Mouse (Mus musculus): Measurements from ENCODE around the gene Tsacc. TPM values are rescaled to one million over a fixed set of nuclear protein-coding genes. Genes with fewer than 3 reads are reported as not detected.

Tsacc gene
- polyA plus RNA-seq, 1 experiment from 2014 or later, result 12.2 TPM

- no peaks in the 10 kb centered on the region for H3K9me3 ChIP-seq (ENCODE audit: control insufficient read depth, low read length)
- no peaks in the 10 kb centered on the region for H3K36me3 ChIP-seq (ENCODE audit: control insufficient read depth, insufficient read depth, low read length)
- H3K4me1 ChIP-seq (ENCODE audit: control insufficient read depth in 2 of 2, insufficient read depth in 2 of 2, low read length in 2 of 2), result peaks cover 0 to 4% of the 10 kb centered on the region in 2 experiments; a peak in 3 of 4 replicates
- WGBS, result 20% methylated on average over 13 of the region's 13 CpGs
- H3K4me2 ChIP-seq (ENCODE audit: low read length), result no peak overlapping the region
- no peak overlapping the region for H3K9ac ChIP-seq (ENCODE audit: low read length)
- peaks cover 59% of the 10 kb centered on the region for H3K27me3 ChIP-seq (ENCODE audit: control insufficient read depth, insufficient read depth, low read length)
- no peak overlapping the region for H3K27ac ChIP-seq (replicated peaks in 1 of 2; ENCODE audit: control insufficient read depth in 1 of 2, insufficient read depth in 1 of 2, low read depth in 2 of 2, low read length in 2 of 2)
- ATAC-seq (ENCODE audit: insufficient number of reproducible peaks, insufficient read depth, low FRiP score, low read depth), result no peak
- no peak overlapping the region for H3K4me3 ChIP-seq (ENCODE audit: control insufficient read depth in 1 of 2, insufficient read depth in 1 of 2, low read depth in 1 of 2, low read length in 2 of 2)
Measured at GRCm38 (mm10) chr3:88245811-88246210, 51.0 kb downstream of the Tsacc start.

GRCm38 (mm10) chr3:88244071-88244470 lies 52.7 kb downstream of the Tsacc start:
- WGBS, result 8% methylated on average over 2 of the region's 2 CpGs
- ATAC-seq (ENCODE audit: insufficient number of reproducible peaks, insufficient read depth, low FRiP score, low read depth), result no peak

DNA sequence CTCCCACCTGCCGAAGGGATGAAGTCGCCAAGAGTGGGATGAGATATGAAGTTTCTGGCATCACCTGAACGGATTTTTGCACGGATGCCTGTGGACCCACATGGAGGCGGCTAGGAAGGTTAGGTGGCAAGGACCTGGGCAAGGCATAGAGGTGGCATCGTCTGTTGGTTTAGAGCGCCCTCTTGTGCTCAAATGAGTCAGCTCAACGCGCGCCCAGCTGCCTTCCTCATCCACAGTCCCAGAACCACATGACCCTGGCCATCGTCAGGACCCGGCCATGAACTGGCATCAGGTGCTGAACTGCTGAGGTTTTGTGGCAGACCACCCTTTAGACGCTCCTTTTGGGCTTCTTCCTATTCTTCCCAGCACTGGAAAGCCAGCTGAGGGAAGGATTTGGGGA lies 54.3 kb downstream of the Tsacc start:
- H3K4me3 ChIP-seq (ENCODE audit: control insufficient read depth in 1 of 2, insufficient read depth in 1 of 2, low read depth in 1 of 2, low read length in 2 of 2), result no peak overlapping the region
- H3K4me2 ChIP-seq (ENCODE audit: low read length), result no peak overlapping the region
- no peak overlapping the region for H3K27ac ChIP-seq (replicated peaks in 1 of 2; ENCODE audit: control insufficient read depth in 1 of 2, insufficient read depth in 1 of 2, low read depth in 2 of 2, low read length in 2 of 2)
- H3K4me1 ChIP-seq (ENCODE audit: control insufficient read depth in 2 of 2, insufficient read depth in 2 of 2, low read length in 2 of 2), result peaks cover 0 to 6% of the 10 kb centered on the region in 2 experiments; a peak in 3 of 4 replicates
- H3K36me3 ChIP-seq (ENCODE audit: control insufficient read depth, insufficient read depth, low read length), result no peaks in the 10 kb centered on the region
- H3K9me3 ChIP-seq (ENCODE audit: control insufficient read depth, low read length), result no peaks in the 10 kb centered on the region
- no peak overlapping the region for H3K9ac ChIP-seq (ENCODE audit: low read length)
- WGBS, result 2% methylated on average over 13 of the region's 13 CpGs
- no peak; the same call in 1 of the 2 replicates for ATAC-seq (ENCODE audit: insufficient number of reproducible peaks, insufficient read depth, low FRiP score, low read depth)
- peaks cover 92% of the 10 kb centered on the region for H3K27me3 ChIP-seq (ENCODE audit: control insufficient read depth, insufficient read depth, low read length)

More at GRCm38 (mm10) chr3:88244071-88244470, 52.7 kb downstream of the Tsacc start:
- no peaks in the 10 kb centered on the region for H3K36me3 ChIP-seq (ENCODE audit: control insufficient read depth, insufficient read depth, low read length)
- no peak overlapping the region for H3K4me3 ChIP-seq (ENCODE audit: control insufficient read depth in 1 of 2, insufficient read depth in 1 of 2, low read depth in 1 of 2, low read length in 2 of 2)
- H3K4me2 ChIP-seq (ENCODE audit: low read length), result no peak overlapping the region
- H3K27me3 ChIP-seq (ENCODE audit: control insufficient read depth, insufficient read depth, low read length), result peaks cover 76% of the 10 kb centered on the region
- peaks cover 0 to 6% of the 10 kb centered on the region in 2 experiments; a peak in 3 of 4 replicates for H3K4me1 ChIP-seq (ENCODE audit: control insufficient read depth in 2 of 2, insufficient read depth in 2 of 2, low read length in 2 of 2)
- no peaks in the 10 kb centered on the region for H3K9me3 ChIP-seq (ENCODE audit: control insufficient read depth, low read length)
- no peak overlapping the region for H3K27ac ChIP-seq (replicated peaks in 1 of 2; ENCODE audit: control insufficient read depth in 1 of 2, insufficient read depth in 1 of 2, low read depth in 2 of 2, low read length in 2 of 2)
- no peak overlapping the region for H3K9ac ChIP-seq (ENCODE audit: low read length)

DNA sequence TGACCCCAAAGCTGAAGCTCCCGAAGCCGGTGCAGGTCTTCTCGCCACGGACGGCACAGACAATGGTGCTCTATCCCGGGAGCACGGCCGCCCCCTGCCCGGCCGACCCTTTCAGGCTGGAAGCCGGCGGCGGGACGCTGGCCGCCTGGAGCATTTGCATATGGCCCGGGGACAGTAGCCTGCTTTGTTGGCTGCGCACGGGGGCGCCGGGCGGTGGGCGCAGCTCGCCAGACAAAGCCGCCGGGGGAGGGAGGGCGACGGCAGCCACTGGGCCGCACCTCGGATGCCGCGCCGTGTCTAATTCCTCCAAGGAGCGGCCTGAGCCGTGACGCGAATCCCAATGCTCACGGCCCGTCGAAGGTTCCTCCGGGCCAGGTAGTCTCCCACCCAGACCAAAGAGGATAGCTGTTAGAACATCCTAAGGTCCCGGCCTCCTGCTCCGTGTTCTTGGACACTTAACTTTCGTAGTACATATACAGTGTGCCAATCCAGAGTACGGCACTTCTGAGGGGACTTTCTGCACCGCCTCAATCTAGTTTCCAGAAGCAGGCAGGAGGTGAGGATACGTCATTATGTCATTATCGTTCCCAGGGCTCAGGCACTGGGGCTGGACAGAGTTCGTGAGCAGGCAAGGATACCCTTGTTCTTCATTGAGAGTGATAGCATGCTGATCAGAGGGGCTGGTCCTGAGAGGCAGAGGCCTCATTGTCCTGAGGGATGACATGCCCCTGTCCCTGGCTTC lies 55.6 kb downstream of the Tsacc start:
- Histone ChIP-seq H3K9me3 (ENCODE audit: control insufficient read depth, low read length) (no peaks in the 10 kb centered on the region), H3K4me2 (ENCODE audit: low read length) (peak overlapping the region; percentile 43), H3K4me3 (ENCODE audit: control insufficient read depth in 1 of 2, insufficient read depth in 1 of 2, low read depth in 1 of 2, low read length in 2 of 2) (peak overlapping the region in 1 of 2 experiments; percentile 13; a peak in 2 of 4 replicates), H3K9ac (ENCODE audit: low read length) (no peak overlapping the region), H3K36me3 (ENCODE audit: control insufficient read depth, insufficient read depth, low read length) (no peaks in the 10 kb centered on the region), H3K4me1 (ENCODE audit: control insufficient read depth in 2 of 2, insufficient read depth in 2 of 2, low read length in 2 of 2) (peaks cover 0 to 6% of the 10 kb centered on the region in 2 experiments; a peak in 3 of 4 replicates), H3K27me3 (ENCODE audit: control insufficient read depth, insufficient read depth, low read length) (peaks cover 93% of the 10 kb centered on the region), H3K27ac (replicated peaks in 1 of 2; ENCODE audit: control insufficient read depth in 1 of 2, insufficient read depth in 1 of 2, low read depth in 2 of 2, low read length in 2 of 2) (no peak overlapping the region)
- 3% methylated on average over 48 of the region's 48 CpGs for WGBS
- ATAC-seq (ENCODE audit: insufficient number of reproducible peaks, insufficient read depth, low FRiP score, low read depth), result no peak

DNA sequence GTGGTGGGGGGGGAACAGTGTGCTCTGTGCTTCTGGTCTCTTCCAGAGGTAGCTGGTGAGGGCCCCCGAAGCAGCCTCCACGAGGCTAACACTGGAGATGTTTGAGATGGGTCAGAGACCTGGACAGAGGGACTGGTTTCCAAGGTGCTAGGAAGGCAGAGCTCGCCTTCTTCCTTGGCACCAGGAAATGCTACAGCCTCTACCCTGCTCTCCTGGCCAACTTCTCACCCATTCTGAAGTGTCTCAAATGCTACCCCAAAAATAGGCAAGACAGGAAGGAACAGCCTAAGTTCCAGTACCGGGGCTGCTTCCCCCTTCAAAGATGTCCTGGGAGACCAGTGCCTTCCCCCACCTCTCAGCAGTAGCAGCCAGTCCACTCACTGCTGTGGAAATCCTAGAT lies 57.4 kb downstream of the Tsacc start:
- peaks cover 81% of the 10 kb centered on the region for H3K27me3 ChIP-seq (ENCODE audit: control insufficient read depth, insufficient read depth, low read length)
- no peak overlapping the region for H3K4me3 ChIP-seq (ENCODE audit: control insufficient read depth in 1 of 2, insufficient read depth in 1 of 2, low read depth in 1 of 2, low read length in 2 of 2)
- WGBS, result 61% methylated on average over 4 of the region's 4 CpGs
- peaks cover 0 to 6% of the 10 kb centered on the region in 2 experiments; a peak in 3 of 4 replicates for H3K4me1 ChIP-seq (ENCODE audit: control insufficient read depth in 2 of 2, insufficient read depth in 2 of 2, low read length in 2 of 2)
- ATAC-seq (ENCODE audit: insufficient number of reproducible peaks, insufficient read depth, low FRiP score, low read depth), result no peak
- no peak overlapping the region for H3K9ac ChIP-seq (ENCODE audit: low read length)
- H3K36me3 ChIP-seq (ENCODE audit: control insufficient read depth, insufficient read depth, low read length), result no peaks in the 10 kb centered on the region
- H3K27ac ChIP-seq (replicated peaks in 1 of 2; ENCODE audit: control insufficient read depth in 1 of 2, insufficient read depth in 1 of 2, low read depth in 2 of 2, low read length in 2 of 2), result no peak overlapping the region
- no peaks in the 10 kb centered on the region for H3K9me3 ChIP-seq (ENCODE audit: control insufficient read depth, low read length)
- no peak overlapping the region for H3K4me2 ChIP-seq (ENCODE audit: low read length)

- Histone ChIP-seq H3K27me3 (ENCODE audit: control insufficient read depth, insufficient read depth, low read length) (peaks cover 83% of the 10 kb centered on the region), H3K4me2 (ENCODE audit: low read length) (no peak overlapping the region), H3K9ac (ENCODE audit: low read length) (no peak overlapping the region), H3K9me3 (ENCODE audit: control insufficient read depth, low read length) (no peaks in the 10 kb centered on the region), H3K27ac (replicated peaks in 1 of 2; ENCODE audit: control insufficient read depth in 1 of 2, insufficient read depth in 1 of 2, low read depth in 2 of 2, low read length in 2 of 2) (no peak overlapping the region), H3K4me3 (ENCODE audit: control insufficient read depth in 1 of 2, insufficient read depth in 1 of 2, low read depth in 1 of 2, low read length in 2 of 2) (no peak overlapping the region), H3K4me1 (ENCODE audit: control insufficient read depth in 2 of 2, insufficient read depth in 2 of 2, low read length in 2 of 2) (peaks cover 0 to 6% of the 10 kb centered on the region in 2 experiments; a peak in 3 of 4 replicates), H3K36me3 (ENCODE audit: control insufficient read depth, insufficient read depth, low read length) (no peaks in the 10 kb centered on the region)
- no peak for ATAC-seq (ENCODE audit: insufficient number of reproducible peaks, insufficient read depth, low FRiP score, low read depth)
- 37% methylated on average over 8 of the region's 8 CpGs for WGBS
Measured at GRCm38 (mm10) chr3:88238866-88239391, 57.9 kb downstream of the Tsacc start.

DNA sequence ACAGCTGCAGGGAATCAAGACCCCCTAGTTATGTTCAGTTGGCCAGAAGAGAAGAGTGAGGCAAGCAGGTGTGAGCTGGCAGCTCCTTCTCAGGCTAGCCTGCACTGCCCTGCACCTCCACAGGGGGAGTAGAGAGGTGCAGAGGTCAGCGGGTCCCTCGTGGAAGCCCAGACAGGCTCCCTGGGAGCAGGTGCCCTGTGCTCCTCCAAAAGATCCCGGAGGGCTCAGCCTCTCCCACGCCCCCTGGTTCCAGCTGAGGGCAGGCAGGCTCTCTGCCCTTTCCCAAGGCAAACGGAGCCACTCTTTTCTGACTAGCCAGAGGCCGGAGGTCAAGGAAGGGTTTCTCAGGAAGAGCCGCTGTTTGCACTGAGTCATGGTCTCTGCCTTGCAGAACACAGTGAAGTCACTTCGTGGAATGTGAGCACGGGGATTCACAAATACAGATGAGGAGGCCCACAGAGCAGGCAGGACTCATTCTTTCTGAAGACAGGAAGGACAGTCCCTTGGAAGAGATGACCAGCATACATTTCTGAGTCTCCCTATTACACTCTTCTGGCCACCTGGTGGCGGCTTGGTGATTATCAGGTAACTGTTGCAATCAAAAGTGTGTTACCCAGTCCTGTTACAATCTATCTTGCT lies 59.1 kb downstream of the Tsacc start:
- Histone ChIP-seq H3K4me2 (ENCODE audit: low read length) (no peak overlapping the region), H3K36me3 (ENCODE audit: control insufficient read depth, insufficient read depth, low read length) (no peaks in the 10 kb centered on the region), H3K9ac (ENCODE audit: low read length) (no peak overlapping the region), H3K9me3 (ENCODE audit: control insufficient read depth, low read length) (no peaks in the 10 kb centered on the region), H3K27ac (replicated peaks in 1 of 2; ENCODE audit: control insufficient read depth in 1 of 2, insufficient read depth in 1 of 2, low read depth in 2 of 2, low read length in 2 of 2) (no peak overlapping the region), H3K4me3 (ENCODE audit: control insufficient read depth in 1 of 2, insufficient read depth in 1 of 2, low read depth in 1 of 2, low read length in 2 of 2) (no peak overlapping the region), H3K4me1 (ENCODE audit: control insufficient read depth in 2 of 2, insufficient read depth in 2 of 2, low read length in 2 of 2) (peaks cover 0 to 6% of the 10 kb centered on the region in 2 experiments; a peak in 3 of 4 replicates), H3K27me3 (ENCODE audit: control insufficient read depth, insufficient read depth, low read length) (peaks cover 81% of the 10 kb centered on the region)
- 10% methylated on average over 10 of the region's 10 CpGs for WGBS
- ATAC-seq (ENCODE audit: insufficient number of reproducible peaks, insufficient read depth, low FRiP score, low read depth), result no peak

All from heart, embryonic 14.5 days (tissue).